Mouse (Mus musculus) spleen, adult 2 months (tissue): ENCODE results near the gene Robo1. TPM values are rescaled to one million over a fixed set of nuclear protein-coding genes. Genes with fewer than 3 reads are reported as not detected.

Experiments used
- DNase-seq, 2 experiments: peaks; one replicate each; pipeline versions ENCODE4 v3.0.0 to v3.0.0-alpha.2; 2012 to 2021; ENCODE audit warnings: low spot score in 2 of 2, low read depth in 1 of 2
- H3K27ac ChIP-seq: fragments of 200-500 bp; 2 replicates; pipeline ENCODE4 v1.5.1; 2012; ENCODE audit warnings: low read length, inconsistent platforms; ENCODE audit not compliant: insufficient read depth
- H3K27me3 ChIP-seq: fragments of 200-500 bp; 2 replicates; pipeline ENCODE4 v1.6.1; 2012; ENCODE audit warnings: mild to moderate bottlenecking, moderate library complexity, low read length, inconsistent platforms; ENCODE audit not compliant: control insufficient read depth, insufficient read depth
- H3K36me3 ChIP-seq: fragments of 200-500 bp; 2 replicates; pipeline ENCODE4 v1.6.1; 2012; ENCODE audit warnings: mild to moderate bottlenecking, low read length, inconsistent platforms; ENCODE audit not compliant: control insufficient read depth, insufficient read depth
- H3K4me1 ChIP-seq: fragments of 200-500 bp; 2 replicates; pipeline ENCODE4 v1.6.1; 2011; ENCODE audit warnings: inconsistent platforms; ENCODE audit not compliant: control insufficient read depth, insufficient read depth, insufficient read length
- H3K4me3 ChIP-seq: fragments of 200-500 bp; 2 replicates; pipeline ENCODE4 v1.5.1; 2011; ENCODE audit warnings: mild to moderate bottlenecking, inconsistent platforms; ENCODE audit not compliant: insufficient read depth, insufficient read length; ENCODE audit errors: extremely low read depth
- CTCF ChIP-seq: fragments of 200-500 bp; IDR thresholded peaks from 2 replicates; pipeline ENCODE4 v1.5.1; 2011; ENCODE audit warnings: mild to moderate bottlenecking, inconsistent platforms; ENCODE audit not compliant: insufficient read depth, insufficient read length, insufficient replicate concordance; ENCODE audit errors: extremely low read depth
- POLR2A ChIP-seq: fragments of 200-500 bp; IDR thresholded peaks from 2 replicates; pipeline ENCODE4 v1.6.1; 2011; ENCODE audit warnings: low read depth, low read length, inconsistent platforms
- WGBS: fragments of 180-500 bp; shearing (Covaris S2); methylation state at CpG from one replicate; pipeline ENCODE4 v1.1.7; 2018; 5-methylcytosine and 5-hydroxymethylcytosine counted together
- polyA plus RNA-seq: library from polyadenylated mRNA; depleted of rRNA; stranded (reverse); fragments of >200 nt; gene quantifications from 2 replicates; pipeline ENCODE4 v1.2.3, GENCODE M21; 2012

Robo1 gene
- polyA plus RNA-seq, 1 experiment: 1.4 TPM

GRCm38 (mm10) chr16:72678450-72678849 is 370.3 kb downstream of the Robo1 start:
- DNase-seq: no peak
- Histone ChIP-seq H3K27ac (no peak overlapping the region), H3K4me1 (no peaks in the 10 kb centered on the region), H3K4me3 (no peak overlapping the region), H3K36me3 (no peaks in the 10 kb centered on the region), H3K27me3 (no peaks in the 10 kb centered on the region)
- TF ChIP-seq CTCF: no peak
- TF ChIP-seq POLR2A: no peak
- WGBS: 86% methylated on average over 13 of the region's 13 CpGs

DNA sequence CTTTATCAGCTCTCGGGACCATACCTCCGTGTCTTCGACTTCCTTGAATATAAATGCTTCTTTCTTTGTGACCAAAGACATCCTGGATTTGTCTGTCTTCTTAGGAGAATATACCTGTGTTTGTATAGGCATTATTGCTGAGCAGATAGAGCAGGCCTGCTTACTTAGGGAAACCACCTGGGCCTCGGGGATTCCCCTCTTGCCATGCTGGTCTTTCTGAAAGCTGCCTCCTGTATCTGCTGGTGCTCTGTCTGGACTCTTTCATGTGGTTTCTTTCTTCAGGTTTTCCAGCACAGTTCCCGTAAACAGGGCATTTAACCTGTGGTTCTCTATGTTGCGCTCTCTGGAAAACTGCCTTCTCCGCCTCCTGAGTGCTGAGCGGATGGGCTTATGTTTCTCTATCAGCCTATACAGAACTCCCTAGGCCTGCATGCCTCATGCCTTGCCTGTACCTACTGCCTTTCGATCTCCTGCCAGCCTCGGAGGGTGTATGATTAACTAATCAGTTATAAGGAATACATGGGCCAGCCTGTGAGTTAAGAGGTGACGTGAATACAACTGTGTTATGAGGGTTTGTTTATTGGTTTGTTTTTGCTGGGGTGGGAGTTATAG is 370.9 kb downstream of the Robo1 start:
- no peak for TF ChIP-seq POLR2A
- TF ChIP-seq CTCF: no peak
- no peaks in the 10 kb centered on the region for H3K4me1 ChIP-seq
- no peak overlapping the region for H3K27ac ChIP-seq
- H3K4me3 ChIP-seq: no peak overlapping the region
- 89% methylated on average over 11 of the region's 11 CpGs for whole genome bisulfite sequencing
- no peaks in the 10 kb centered on the region for H3K27me3 ChIP-seq
- DNase-seq: no peak
- H3K36me3 ChIP-seq: no peaks in the 10 kb centered on the region

GRCm38 (mm10) chr16:72685604-72686479 is 377.7 kb downstream of the Robo1 start:
- no peaks in the 10 kb centered on the region for H3K36me3 ChIP-seq
- no peak overlapping the region for H3K4me3 ChIP-seq
- DNase-seq: no peak
- H3K27me3 ChIP-seq: no peaks in the 10 kb centered on the region
- H3K4me1 ChIP-seq: no peaks in the 10 kb centered on the region
- TF ChIP-seq POLR2A (no peak), CTCF (no peak)
- H3K27ac ChIP-seq: no peak overlapping the region
- 79% methylated on average over 6 of the region's 6 CpGs for WGBS

DNA sequence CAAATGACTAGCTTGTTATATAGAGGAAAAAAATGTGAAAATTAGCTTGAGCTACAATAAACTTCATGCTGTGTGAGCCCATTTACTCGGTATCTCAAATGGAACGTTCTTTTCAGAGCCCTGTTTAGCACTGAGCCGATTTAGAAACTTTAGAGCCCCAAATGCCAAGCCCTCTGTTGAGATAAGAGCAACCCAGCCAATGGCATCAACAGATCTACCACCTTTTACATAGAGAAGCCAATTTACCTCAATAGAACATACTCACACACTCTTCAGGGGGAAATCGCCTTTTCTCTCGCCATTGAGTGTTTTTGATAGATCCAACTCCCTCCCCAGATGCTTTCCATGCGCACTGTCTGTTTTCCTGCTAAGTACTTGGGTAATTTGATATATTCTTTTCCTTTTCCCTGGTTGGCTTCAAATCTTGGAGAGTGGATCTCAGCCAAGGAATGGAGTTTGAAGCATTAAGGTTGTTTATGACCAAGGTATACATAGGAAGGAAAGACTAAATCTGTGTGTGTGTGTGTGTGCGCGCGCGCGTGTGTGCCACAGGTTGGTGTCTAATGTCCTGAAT is 378.5 kb downstream of the Robo1 start:
- TF ChIP-seq POLR2A (no peak), CTCF (no peak)

DNA sequence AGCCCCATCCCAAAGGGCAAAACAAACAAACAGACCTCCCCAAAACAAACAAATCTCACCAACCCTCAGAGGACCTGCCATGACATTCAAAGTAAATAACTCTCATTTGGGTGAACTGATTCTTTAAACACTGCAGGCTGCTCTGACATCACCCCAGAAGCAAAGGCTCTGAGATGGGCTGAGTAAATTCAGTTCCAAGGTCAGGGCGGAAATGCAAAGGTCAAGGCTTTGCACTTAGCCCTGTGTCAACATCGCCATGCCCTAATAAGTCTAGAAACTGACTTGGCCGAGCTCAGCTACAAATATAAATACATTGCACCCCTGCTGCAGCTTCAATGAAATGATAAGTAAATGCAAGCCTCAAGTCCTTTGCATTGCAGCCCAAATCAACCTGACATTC is 379.5 kb downstream of the Robo1 start:
- no peak overlapping the region for H3K27ac ChIP-seq
- WGBS: 74% methylated on average over 3 of the region's 3 CpGs
- no peaks in the 10 kb centered on the region for H3K36me3 ChIP-seq
- H3K27me3 ChIP-seq: no peaks in the 10 kb centered on the region
- TF ChIP-seq CTCF: no peak
- TF ChIP-seq POLR2A: no peak
- no peak for DNase-seq
- H3K4me1 ChIP-seq: no peaks in the 10 kb centered on the region
- no peak overlapping the region for H3K4me3 ChIP-seq

More for the DNA sequence above, 378.5 kb downstream of the Robo1 start:
- Histone ChIP-seq H3K4me3 (no peak overlapping the region), H3K4me1 (no peaks in the 10 kb centered on the region), H3K27ac (no peak overlapping the region), H3K36me3 (no peaks in the 10 kb centered on the region), H3K27me3 (no peaks in the 10 kb centered on the region)
- DNase-seq: no peak
- WGBS: 93% methylated on average over 11 of the region's 11 CpGs

DNA sequence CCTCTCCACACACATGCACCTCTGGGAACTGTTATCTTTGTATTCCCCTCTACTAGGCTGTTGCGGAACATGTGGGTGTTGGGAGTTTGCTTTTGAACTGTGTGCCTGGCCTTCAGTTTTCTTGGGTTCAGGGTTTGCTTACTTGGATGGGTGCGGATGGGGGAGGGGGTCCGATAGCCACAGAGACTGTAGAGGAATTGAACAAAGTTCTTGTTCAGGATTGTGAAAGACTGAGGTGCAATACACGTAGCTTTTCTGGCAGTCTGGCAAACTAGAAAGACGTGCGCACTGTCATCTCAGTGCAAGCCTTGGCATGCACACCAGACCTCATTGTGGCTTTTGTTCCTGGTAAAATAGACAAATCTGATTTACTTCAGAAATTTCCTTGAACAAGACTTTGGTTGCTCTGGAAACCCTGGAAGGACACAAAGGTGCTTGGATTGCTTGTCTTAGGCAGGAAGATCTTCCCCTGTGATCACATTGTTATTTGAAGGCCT is 380.1 kb downstream of the Robo1 start:
- no peak overlapping the region for H3K27ac ChIP-seq
- H3K36me3 ChIP-seq: no peaks in the 10 kb centered on the region
- no peak overlapping the region for H3K4me3 ChIP-seq
- no peaks in the 10 kb centered on the region for H3K4me1 ChIP-seq
- no peaks in the 10 kb centered on the region for H3K27me3 ChIP-seq
- no peak for DNase-seq
- TF ChIP-seq CTCF (no peak), POLR2A (no peak)
- 96% methylated on average over 6 of the region's 6 CpGs for WGBS

- no peak for TF ChIP-seq POLR2A
- TF ChIP-seq CTCF: no peak
- DNase-seq: no peak
- no peaks in the 10 kb centered on the region for H3K36me3 ChIP-seq
- no peak overlapping the region for H3K4me3 ChIP-seq
- WGBS: 72% methylated on average over 3 of the region's 3 CpGs
- no peak overlapping the region for H3K27ac ChIP-seq
- H3K4me1 ChIP-seq: no peaks in the 10 kb centered on the region
- no peaks in the 10 kb centered on the region for H3K27me3 ChIP-seq
Observed at GRCm38 (mm10) chr16:72691909-72692308, 383.8 kb downstream of the Robo1 start.
